Mouse (Mus musculus): Measurements from ENCODE around the gene Sprtn.

Sprtn gene

GRCm38 (mm10) chr8:124897386-124898250 is at the start of gene Sprtn, which contains the start of gene Exoc8:
Gene Sprtn, plus strand, starts transcription at chr8:124897886.
Gene Exoc8, minus strand, starts transcription at chr8:124897705.
- WGBS, result under 1% methylated on average over 114 of the region's 114 CpGs

DNA sequence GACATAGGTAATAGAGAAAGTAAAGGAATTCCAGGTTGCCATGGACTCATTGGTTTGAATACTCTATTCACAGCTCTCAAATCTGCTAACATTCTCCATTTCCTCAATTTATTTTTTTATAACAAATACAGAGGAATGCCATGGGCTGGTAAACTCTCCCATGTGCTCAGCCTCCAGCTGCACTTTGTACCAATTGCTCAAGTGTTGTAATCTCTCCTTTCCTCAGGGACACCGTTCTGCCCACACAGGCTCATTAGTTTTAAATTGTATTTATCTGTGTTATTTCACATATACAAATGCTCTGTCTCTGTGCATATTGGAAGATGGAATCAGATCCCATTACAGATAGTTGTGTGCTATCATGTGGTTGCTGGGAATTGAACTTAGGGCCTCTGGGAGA is 44.2 kb upstream of the Sprtn start:
- WGBS, result 95% methylated on average over 1 of the region's 1 CpGs

- WGBS, result 73% methylated on average over 3 of the region's 3 CpGs
These were observed 37.5 kb upstream of the Sprtn start for GRCm38 (mm10) chr8:124860188-124860587.

- under 1% methylated on average over 55 of the region's 55 CpGs for WGBS
These were observed 35.1 kb upstream of the Sprtn start, which contains the start of the genes Gnpat and 2810004N23Rik for GRCm38 (mm10) chr8:124862321-124863162. Gene Gnpat, plus strand, starts transcription at chr8:124863033. Gene 2810004N23Rik, minus strand, starts transcription at chr8:124863120.

- under 1% methylated on average over 33 of the region's 33 CpGs for WGBS
These were observed 34.5 kb upstream of the Sprtn start for GRCm38 (mm10) chr8:124863163-124863677.

- 11% methylated on average over 8 of the region's 8 CpGs for WGBS
These were observed 34.0 kb upstream of the Sprtn start for GRCm38 (mm10) chr8:124863729-124864128.

GRCm38 (mm10) chr8:124866669-124867068 is 31.0 kb upstream of the Sprtn start:
- 83% methylated on average over 3 of the region's 3 CpGs for WGBS

DNA sequence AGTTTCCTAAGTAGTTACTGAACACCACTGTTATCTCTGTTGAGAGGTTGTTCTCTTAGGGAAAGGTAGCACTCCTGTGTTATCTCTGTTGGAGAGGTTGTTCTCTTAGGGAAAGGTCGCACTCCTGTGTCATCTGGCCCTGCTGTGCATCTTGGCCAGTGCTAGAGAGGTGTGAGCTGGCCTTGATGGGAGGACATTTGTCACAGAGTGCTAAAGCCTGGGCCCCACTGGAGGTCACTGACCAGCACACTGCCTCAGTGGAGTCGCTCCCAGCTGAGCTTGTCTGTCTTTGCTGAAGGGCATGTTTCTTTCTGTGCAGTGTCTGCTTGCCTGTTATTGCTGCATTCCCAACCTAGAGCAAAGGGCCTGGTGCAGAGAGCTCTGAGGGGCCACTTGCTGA is 30.6 kb upstream of the Sprtn start:
- 94% methylated on average over 2 of the region's 2 CpGs for WGBS

- 89% methylated on average over 6 of the region's 6 CpGs for WGBS
These were observed 28.0 kb upstream of the Sprtn start for GRCm38 (mm10) chr8:124869708-124870107.

- 95% methylated on average over 7 of the region's 7 CpGs for WGBS
These were observed 26.2 kb upstream of the Sprtn start for GRCm38 (mm10) chr8:124871474-124871873.

DNA sequence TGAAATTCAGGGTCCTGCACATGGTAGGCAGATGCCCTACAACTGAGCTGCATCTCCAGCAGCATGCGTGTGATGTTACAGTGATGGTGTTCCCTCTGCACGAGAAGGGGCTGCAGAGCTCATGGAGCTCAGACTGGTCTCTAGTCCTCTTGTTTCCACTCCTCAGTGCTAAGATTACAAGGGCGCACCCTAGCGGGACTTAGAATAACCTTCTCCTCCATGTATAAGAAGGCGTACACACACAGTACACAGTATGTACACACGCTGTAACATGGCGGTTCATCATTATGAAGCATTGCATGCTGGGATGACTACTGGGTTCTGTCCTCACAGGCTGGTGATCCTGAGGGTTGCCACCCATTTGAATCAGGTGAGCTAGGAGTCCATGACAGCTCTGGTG is 25.6 kb upstream of the Sprtn start:
- WGBS, result 95% methylated on average over 7 of the region's 7 CpGs

- WGBS, result 91% methylated on average over 5 of the region's 5 CpGs
These were observed 25.0 kb upstream of the Sprtn start for GRCm38 (mm10) chr8:124872690-124873089.

GRCm38 (mm10) chr8:124878141-124878540 is 19.5 kb upstream of the Sprtn start:
- 62% methylated on average over 5 of the region's 5 CpGs for WGBS

- whole genome bisulfite sequencing, result 70% methylated on average over 10 of the region's 10 CpGs
These were observed 18.6 kb upstream of the Sprtn start for GRCm38 (mm10) chr8:124878946-124879526.

DNA sequence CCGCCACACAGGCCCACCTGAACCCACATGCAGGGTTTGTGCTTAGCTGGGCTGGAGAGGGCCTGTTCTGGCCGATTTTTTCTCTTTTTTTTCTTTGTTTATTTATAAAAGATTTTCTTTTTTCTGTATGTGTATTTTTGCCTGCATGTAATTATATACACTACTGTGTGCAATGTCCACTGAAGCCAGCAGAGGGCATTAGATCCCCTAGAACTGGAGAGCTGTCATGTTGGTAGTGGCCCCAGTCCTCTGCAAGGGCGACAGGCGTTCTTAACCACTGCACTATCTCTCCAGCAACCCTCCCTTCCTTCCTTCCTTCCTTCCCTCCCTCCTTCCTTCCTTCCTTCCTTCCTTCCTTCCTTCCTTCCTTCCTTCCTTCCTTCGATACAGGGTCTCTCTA is 9.3 kb upstream of the Sprtn start:
- WGBS, result 94% methylated on average over 5 of the region's 5 CpGs

GRCm38 (mm10) chr8:124892596-124892995 is 5.1 kb upstream of the Sprtn start:
- WGBS, result 45% methylated on average over 3 of the region's 3 CpGs

- WGBS, result 77% methylated on average over 26 of the region's 26 CpGs
These were observed 1.6 kb upstream of the Sprtn start for GRCm38 (mm10) chr8:124896010-124896631.

- WGBS, result 1% methylated on average over 60 of the region's 60 CpGs
These were observed 877 bp upstream of the Sprtn start for GRCm38 (mm10) chr8:124896632-124897385.

GRCm38 (mm10) chr8:124898251-124898905 is 692 bp downstream of the Sprtn start:
- WGBS, result 4% methylated on average over 31 of the region's 31 CpGs

- WGBS, result 92% methylated on average over 15 of the region's 15 CpGs
These were observed 5.5 kb downstream of the Sprtn start for GRCm38 (mm10) chr8:124903198-124903597.

Data from cerebral cortex, adult 2 months (tissue).